Comparison of ENCODE assay signal across 8 mouse cellular contexts in genomic region chr10:67039001-67039400, GRCm38 (mm10). TPM values are rescaled to one million over a fixed set of nuclear protein-coding genes. Genes with fewer than 3 reads are reported as not detected.
DNase-seq lines count a peak whose midpoint lies in the region; ATAC-seq lines count a peak whose summit lies in the region.
"Had no signal": no experiment of that assay in that cellular context is flagged by ENCODE, and none has a peak within 500 bp of the region (broad histone marks: within the 10 kb centered on the region; RNA-seq: fewer than 3 reads in every experiment).

No protein-coding gene starts in this region.

- H3K36me3 ChIP-seq in hindbrain, embryonic 13.5 days: no peaks in the 10 kb centered on the region

- no peak overlapping the region for H3K9ac ChIP-seq in hindbrain, embryonic 13.5 days
- H3K9ac ChIP-seq: lung, embryonic 14.5 days had no signal

- ATAC-seq in hindbrain, embryonic 13.5 days (ENCODE audit: low FRiP score): no peak

- no peak overlapping the region for H3K27ac ChIP-seq in hindbrain, embryonic 13.5 days

- DNase-seq in layer of hippocampus, adult 11-12 months (ENCODE audit: low spot score): peak; percentile 64
- no peak for DNase-seq in layer of hippocampus, postnatal 10 days (ENCODE audit: low spot score in 2 of 2)
- DNase-seq in frontal cortex, postnatal 14 days (ENCODE audit: low spot score in 2 of 2): peak; percentile 44 to 63
- DNase-seq in left cerebral cortex, adult 18-20 months (ENCODE audit: low spot score in 2 of 2): peak; percentile 68 to 75
- peak; percentile 68 to 85 for DNase-seq in right cerebral cortex, postnatal 36 days (ENCODE audit: low spot score in 2 of 2)
- no peak for DNase-seq in adrenal gland, postnatal 25 days
- DNase-seq: lung, embryonic 14.5 days had no signal

- H3K9me3 ChIP-seq in hindbrain, embryonic 13.5 days: no peaks in the 10 kb centered on the region

- no peak overlapping the region for H3K4me2 ChIP-seq in hindbrain, embryonic 13.5 days
- H3K4me2 ChIP-seq: lung, embryonic 14.5 days had no signal

- peaks cover 9% of the 10 kb centered on the region for H3K4me1 ChIP-seq in hindbrain, embryonic 13.5 days (replicated peaks)

- no peaks in the 10 kb centered on the region for H3K27me3 ChIP-seq in hindbrain, embryonic 13.5 days

- 70% methylated on average over 17 of the region's 17 CpGs for WGBS in hindbrain, embryonic 13.5 days

- H3K4me3 ChIP-seq in hindbrain, embryonic 13.5 days: no peak overlapping the region

RNA-seq across cellular contexts. Expression of gene Jmjd1c, which starts 56.9 kb away (rescaled TPM):
- 100 to 1,000 TPM in 1 of 2 experiments, 10 to 100 TPM in 1; 99.4 to 116 TPM for total RNA-seq in layer of hippocampus, postnatal 10 days (2021)
- total RNA-seq in left cerebral cortex, adult 18-20 months (2021): 10 to 100 TPM; 75.9 to 85.6 TPM
- total RNA-seq in adrenal gland, postnatal 25 days (2021): 60.0 and 69.3 TPM in 2 replicates
- 47.7 and 50.3 TPM in 2 replicates for polyA plus RNA-seq in hindbrain, embryonic 13.5 days (2015; fragmentation: Nextera tagmentation; extraction: Ambion mirVana)

RNA-seq across cellular contexts. Expression of gene Reep3, which starts 57.7 kb away (rescaled TPM):
- total RNA-seq in layer of hippocampus, postnatal 10 days (2021): 10 to 100 TPM; 31.6 to 33.9 TPM
- 10 to 100 TPM; 16.6 to 17.1 TPM for total RNA-seq in left cerebral cortex, adult 18-20 months (2021)
- 41.5 and 41.6 TPM in 2 replicates for total RNA-seq in adrenal gland, postnatal 25 days (2021)
- 42.6 and 44.9 TPM in 2 replicates for polyA plus RNA-seq in hindbrain, embryonic 13.5 days (2015; fragmentation: Nextera tagmentation; extraction: Ambion mirVana)

Comparison
In these comparisons a context has a peak if more than half of its experiments do, and no peak if none do; other contexts are left out.
1. DNase-seq: peak in layer of hippocampus, adult 11-12 months (single experiment), frontal cortex, postnatal 14 days (2 of 2), left cerebral cortex, adult 18-20 months (2 of 2) and right cerebral cortex, postnatal 36 days (2 of 2); none in layer of hippocampus, postnatal 10 days (0 of 2) and adrenal gland, postnatal 25 days (single experiment).